Mouse (Mus musculus) cerebellum, adult 2 months (tissue): ENCODE data around the gene Nlgn2. TPM values are rescaled to one million over a fixed set of nuclear protein-coding genes. Genes with fewer than 3 reads are reported as not detected.

ENCODE experiments used
- DNase-seq, 2 experiments: peaks; one replicate each; pipeline ENCODE4 v3.0.0; 2021
- H3K27ac ChIP-seq: fragments of 200-500 bp; 2 replicates; pipeline ENCODE4 v1.5.1; 2012; ENCODE audit warnings: low read length, control low read depth, inconsistent platforms; ENCODE audit not compliant: insufficient read depth
- H3K27me3 ChIP-seq: fragments of 200-500 bp; 2 replicates; pipeline ENCODE4 v1.6.1; 2012; ENCODE audit warnings: inconsistent platforms, mild to moderate bottlenecking, low read length, moderate library complexity; ENCODE audit not compliant: control insufficient read depth, insufficient read depth
- H3K4me1 ChIP-seq: fragments of 200-500 bp; 2 replicates; pipeline ENCODE4 v1.6.1; 2011; ENCODE audit warnings: low read length; ENCODE audit not compliant: control insufficient read depth, insufficient read depth
- H3K4me3 ChIP-seq: fragments of 200-500 bp; replicated peaks from 2 replicates; pipeline ENCODE3; 2011; ENCODE audit warnings: mild to moderate bottlenecking, low read depth, low read length, control low read depth; ENCODE audit not compliant: insufficient read depth
- CTCF ChIP-seq: fragments of 200-500 bp; IDR thresholded peaks from 2 replicates; pipeline ENCODE4 v1.5.1; 2011; ENCODE audit warnings: low read depth, mild to moderate bottlenecking, control low read depth, low read length, moderate library complexity, borderline replicate concordance; ENCODE audit not compliant: insufficient read depth
- POLR2A ChIP-seq: fragments of 200-500 bp; IDR thresholded peaks from 2 replicates; pipeline ENCODE4 v1.6.1; 2011; ENCODE audit warnings: low read length, control low read depth, borderline replicate concordance; ENCODE audit not compliant: insufficient read depth
- WGBS: fragments of 180-500 bp; shearing (Covaris S2); methylation state at CpG from one replicate; pipeline ENCODE4 v1.1.7; 2018; 5-methylcytosine and 5-hydroxymethylcytosine counted together
- polyA plus RNA-seq: library from polyadenylated mRNA; depleted of rRNA; stranded (reverse); fragments of >200 nt; gene quantifications from 2 replicates; pipeline ENCODE4 v1.2.3, GENCODE M21; 2012

Nlgn2 gene
- polyA plus RNA-seq, 1 experiment, result 116 TPM

- WGBS, result 37% methylated on average over 30 of the region's 30 CpGs
- no peaks in the 10 kb centered on the region for H3K4me1 ChIP-seq
- no peak for DNase-seq
- H3K4me3 ChIP-seq, result no peak within 1 kb of the TSS
- H3K27me3 ChIP-seq, result no peaks in the 10 kb centered on the region
- TF ChIP-seq CTCF (no peak), POLR2A (no peak)
- no peak within 1 kb of the TSS for H3K27ac ChIP-seq
Observed at GRCm38 (mm10) chr11:69858113-69858998, 20.8 kb upstream of the Nlgn2 start, which contains the start of gene Tnk1. Tnk1 (minus strand) TSS chr11:69858730.

GRCm38 (mm10) chr11:69855347-69855746 lies 17.8 kb upstream of the Nlgn2 start:
- Histone ChIP-seq H3K4me1 (no peaks in the 10 kb centered on the region), H3K4me3 (no peak overlapping the region), H3K27ac (no peak overlapping the region), H3K27me3 (no peaks in the 10 kb centered on the region)
- TF ChIP-seq CTCF (peak; percentile 42; the same call in 1 of the 2 replicates), POLR2A (no peak)
- DNase-seq, result peak; percentile 42 to 56
- 23% methylated on average over 16 of the region's 16 CpGs for WGBS

GRCm38 (mm10) chr11:69854680-69855079 lies 17.1 kb upstream of the Nlgn2 start:
- WGBS, result 77% methylated on average over 10 of the region's 10 CpGs
- H3K4me3 ChIP-seq, result no peak overlapping the region
- no peak overlapping the region for H3K27ac ChIP-seq

GRCm38 (mm10) chr11:69853994-69854393 lies 16.4 kb upstream of the Nlgn2 start:
- Histone ChIP-seq H3K27me3 (no peaks in the 10 kb centered on the region), H3K27ac (no peak overlapping the region), H3K4me3 (no peak overlapping the region), H3K4me1 (no peaks in the 10 kb centered on the region)
- TF ChIP-seq POLR2A, result no peak
- no peak for TF ChIP-seq CTCF
- WGBS, result 65% methylated on average over 7 of the region's 7 CpGs
- DNase-seq, result no peak

More at GRCm38 (mm10) chr11:69854680-69855079, 17.1 kb upstream of the Nlgn2 start:
- Histone ChIP-seq H3K27me3 (no peaks in the 10 kb centered on the region), H3K4me1 (no peaks in the 10 kb centered on the region)
- DNase-seq, result no peak
- no peak for TF ChIP-seq POLR2A
- no peak for TF ChIP-seq CTCF

GRCm38 (mm10) chr11:69850754-69851153 lies 13.2 kb upstream of the Nlgn2 start:
- TF ChIP-seq POLR2A, result no peak
- TF ChIP-seq CTCF, result no peak
- Histone ChIP-seq H3K27ac (no peak overlapping the region), H3K27me3 (no peaks in the 10 kb centered on the region), H3K4me3 (no peak overlapping the region), H3K4me1 (peaks cover 14% of the 10 kb centered on the region)
- 68% methylated on average over 8 of the region's 8 CpGs for WGBS
- no peak for DNase-seq

GRCm38 (mm10) chr11:69849884-69850283 lies 12.3 kb upstream of the Nlgn2 start:
- DNase-seq, result no peak
- Histone ChIP-seq H3K4me1 (peaks cover 14% of the 10 kb centered on the region), H3K4me3 (no peak overlapping the region), H3K27ac (no peak overlapping the region), H3K27me3 (no peaks in the 10 kb centered on the region)
- no peak for TF ChIP-seq POLR2A
- no peak for TF ChIP-seq CTCF
- WGBS, result 94% methylated on average over 15 of the region's 15 CpGs

- H3K27me3 ChIP-seq, result no peaks in the 10 kb centered on the region
- H3K4me3 ChIP-seq, result no peak overlapping the region
- WGBS, result 87% methylated on average over 9 of the region's 9 CpGs
- no peak for TF ChIP-seq POLR2A
- TF ChIP-seq CTCF, result no peak
- H3K4me1 ChIP-seq, result peaks cover 14% of the 10 kb centered on the region
- no peak for DNase-seq
- no peak overlapping the region for H3K27ac ChIP-seq
Observed at GRCm38 (mm10) chr11:69849128-69849527, 11.5 kb upstream of the Nlgn2 start.

GRCm38 (mm10) chr11:69848021-69848420 lies 10.4 kb upstream of the Nlgn2 start:
- Histone ChIP-seq H3K4me3 (peak overlapping the region; percentile 9), H3K27ac (peak overlapping the region; percentile 29), H3K4me1 (peaks cover 14% of the 10 kb centered on the region), H3K27me3 (no peaks in the 10 kb centered on the region)
- 33% methylated on average over 6 of the region's 6 CpGs for WGBS
- peak; percentile 76 to 86 for DNase-seq
- TF ChIP-seq POLR2A (no peak), CTCF (no peak)
